Comparison of ENCODE assay signal across 14 mouse cellular contexts in genomic region chr11:86853081-86853480, GRCm38 (mm10). TPM values are rescaled to one million over a fixed set of nuclear protein-coding genes. Genes with fewer than 3 reads are reported as not detected.
DNase-seq lines count a peak whose midpoint lies in the region; ATAC-seq and TF ChIP-seq lines count a peak whose summit lies in the region.
"Had no signal": no experiment of that assay in that cellular context is flagged by ENCODE, and none has a peak within 500 bp of the region (broad histone marks: within the 10 kb centered on the region; RNA-seq: fewer than 3 reads in every experiment).

No protein-coding gene starts in this region.

- H3K4me2 ChIP-seq in forebrain, embryonic 11.5 days (ENCODE audit: low read depth, low read length, severe bottlenecking), result no peak overlapping the region
- H3K4me2 ChIP-seq in forebrain, embryonic 15.5 days (replicated peaks), result no peak overlapping the region
- H3K4me2 ChIP-seq: liver, embryonic 11.5 days had no signal

- H3K9ac ChIP-seq in forebrain, embryonic 11.5 days (ENCODE audit: low read length), result no peak overlapping the region
- H3K9ac ChIP-seq in forebrain, embryonic 15.5 days (replicated peaks), result no peak overlapping the region

- H3K4me3 ChIP-seq in forebrain, embryonic 11.5 days (ENCODE audit: low read depth, low read length), result no peak overlapping the region
- H3K4me3 ChIP-seq in forebrain, embryonic 15.5 days, result no peak overlapping the region
- peak overlapping the region; percentile 14; the same call in 1 of the 2 replicates for H3K4me3 ChIP-seq in layer of hippocampus, adult 2 months
- H3K4me3 ChIP-seq: erythroblast, embryonic 14.5 days had no signal

- no peak for ATAC-seq in forebrain, embryonic 11.5 days (replicated peaks; ENCODE audit: low FRiP score)
- no peak for ATAC-seq in forebrain, embryonic 15.5 days (replicated peaks)

- no peak for TF ChIP-seq CTCF in layer of hippocampus, adult 2 months (conservative IDR thresholded peaks at IDR 0.05)

- WGBS in forebrain, embryonic 11.5 days, result 75% methylated on average over 3 of the region's 3 CpGs
- WGBS in forebrain, embryonic 15.5 days, result 38% methylated on average over 3 of the region's 3 CpGs

- DNase-seq in forebrain, embryonic 11.5 days (ENCODE audit: low spot score), result no peak
- DNase-seq in layer of hippocampus, adult 2 months (ENCODE audit: low spot score in 2 of 2), result no peak
- DNase-seq in layer of hippocampus, postnatal 25 days (ENCODE audit: extremely low spot score in 1 of 2, low spot score in 1 of 2), result no peak
- peak; percentile 64 for DNase-seq in 3T3-L1 (ENCODE audit: low read depth, low spot score)
- DNase-seq in lung, postnatal 36 days, result peak; percentile 33
- DNase-seq in ovary, postnatal 14 days (ENCODE audit: low spot score), result no peak
- no peak for DNase-seq in thymus, postnatal 14 days
- DNase-seq: heart, postnatal 36 days; kidney, adult 8-10 months; layer of hippocampus, postnatal 36 days; thymus, adult 2 months had no signal

- peak overlapping the region; percentile 37; the same call in 1 of the 2 replicates for H3K27ac ChIP-seq in forebrain, embryonic 11.5 days (ENCODE audit: low read depth, low read length)
- no peak overlapping the region for H3K27ac ChIP-seq in forebrain, embryonic 15.5 days (replicated peaks)
- H3K27ac ChIP-seq in layer of hippocampus, adult 2 months, result peak overlapping the region; percentile 82

- H3K9me3 ChIP-seq in forebrain, embryonic 11.5 days (ENCODE audit: control insufficient read depth, low read length), result no peaks in the 10 kb centered on the region
- no peaks in the 10 kb centered on the region for H3K9me3 ChIP-seq in forebrain, embryonic 15.5 days

- no peaks in the 10 kb centered on the region for H3K27me3 ChIP-seq in forebrain, embryonic 11.5 days (ENCODE audit: control insufficient read depth, insufficient read depth, low read length)
- no peaks in the 10 kb centered on the region for H3K27me3 ChIP-seq in forebrain, embryonic 15.5 days

- peaks cover 8% of the 10 kb centered on the region; the same call in 1 of the 2 replicates for H3K4me1 ChIP-seq in forebrain, embryonic 11.5 days (replicated peaks; ENCODE audit: control insufficient read depth, insufficient read depth, low read length)
- peaks cover 21% of the 10 kb centered on the region for H3K4me1 ChIP-seq in forebrain, embryonic 15.5 days

- H3K36me3 ChIP-seq in forebrain, embryonic 11.5 days (ENCODE audit: control insufficient read depth, insufficient read depth, low read length), result no peaks in the 10 kb centered on the region
- no peaks in the 10 kb centered on the region for H3K36me3 ChIP-seq in forebrain, embryonic 15.5 days

RNA-seq across cellular contexts. Expression of gene Dhx40, which starts 45.5 kb away (rescaled TPM):
- 47.5 and 54.1 TPM in 2 replicates for polyA plus RNA-seq in forebrain, embryonic 11.5 days (2014; fragmentation: Nextera tagmentation; extraction: Ambion mirVana)
- polyA plus RNA-seq in forebrain, embryonic 15.5 days (2015; fragmentation: Nextera tagmentation; extraction: Ambion mirVana), result 31.2 and 31.7 TPM in 2 replicates
- total RNA-seq in layer of hippocampus, adult 2 months (2021), result 10 to 100 TPM; 26.6 to 31.7 TPM
- total RNA-seq in layer of hippocampus, postnatal 25 days (2021), result 10 to 100 TPM; 29.2 to 33.9 TPM

Comparison
In these comparisons a context has a peak if more than half of its experiments do, and no peak if none do; other contexts are left out.
1. DNase-seq: peak in 3T3-L1 (single experiment) and lung, postnatal 36 days (single experiment); none in forebrain, embryonic 11.5 days (single experiment), layer of hippocampus, adult 2 months (0 of 2), layer of hippocampus, postnatal 25 days (0 of 2), ovary, postnatal 14 days (single experiment) and thymus, postnatal 14 days (single experiment).